Mouse (Mus musculus) megakaryocyte, adult 5-6 weeks (primary cell): ENCODE results near the gene Tff1. TPM values are rescaled to one million over a fixed set of nuclear protein-coding genes. Genes with fewer than 3 reads are reported as not detected.

Experiments
- ATAC-seq: 2 replicates; pipeline ENCODE4 v1.8.0; 2016; ENCODE audit warnings: mild to moderate bottlenecking, inconsistent platforms; ENCODE audit not compliant: poor library complexity, severe bottlenecking
- total RNA-seq, 2 experiments: library from RNA; stranded (forward) in 1 of 2; stranded (reverse) in 1 of 2; fragments of 153-499, 151-499 nt in 1 of 2; fragments of 221-1000, 200-1000 nt in 1 of 2; gene quantifications; 2 replicates each; pipeline versions ENCODE4 v1.2.3 to v1.2.4; 2015 to 2017

Tff1 gene
- total RNA-seq, 2 experiments from 2014 or later: not detected

GRCm38 (mm10) chr17:31157921-31158320, 7.2 kb downstream of the Tff1 start:
- no peak for ATAC-seq

GRCm38 (mm10) chr17:31153785-31154184, 11.3 kb downstream of the Tff1 start:
- no peak for ATAC-seq

GRCm38 (mm10) chr17:31152966-31153499, 12.0 kb downstream of the Tff1 start:
- no peak for ATAC-seq

DNA sequence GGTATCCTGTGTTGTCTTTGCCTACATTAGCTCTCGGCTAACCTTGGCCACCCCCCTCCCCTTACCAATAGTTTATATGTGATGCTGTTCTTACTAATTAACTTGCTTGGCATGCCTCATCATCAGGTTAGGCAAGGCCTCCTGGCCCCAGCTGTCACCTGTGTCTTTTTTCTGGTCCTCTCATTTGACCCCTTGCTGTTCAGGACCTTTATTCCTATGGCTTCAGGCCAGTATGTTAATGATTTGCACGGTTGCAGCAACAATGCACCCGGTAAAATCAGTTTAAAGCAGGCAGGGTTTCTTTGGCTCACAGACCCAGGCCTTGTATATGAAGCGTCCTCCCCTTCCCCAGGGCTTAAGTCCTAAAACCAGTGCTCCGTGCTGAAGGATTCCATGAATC, 12.6 kb downstream of the Tff1 start:
- ATAC-seq: no peak

GRCm38 (mm10) chr17:31145998-31146397, 19.1 kb downstream of the Tff1 start:
- ATAC-seq: no peak

GRCm38 (mm10) chr17:31144040-31145037, 20.7 kb downstream of the Tff1 start, which contains the start of gene Tff2:
TSS of gene Tff2 (minus strand) at chr17:31144282.
- no peak for ATAC-seq

DNA sequence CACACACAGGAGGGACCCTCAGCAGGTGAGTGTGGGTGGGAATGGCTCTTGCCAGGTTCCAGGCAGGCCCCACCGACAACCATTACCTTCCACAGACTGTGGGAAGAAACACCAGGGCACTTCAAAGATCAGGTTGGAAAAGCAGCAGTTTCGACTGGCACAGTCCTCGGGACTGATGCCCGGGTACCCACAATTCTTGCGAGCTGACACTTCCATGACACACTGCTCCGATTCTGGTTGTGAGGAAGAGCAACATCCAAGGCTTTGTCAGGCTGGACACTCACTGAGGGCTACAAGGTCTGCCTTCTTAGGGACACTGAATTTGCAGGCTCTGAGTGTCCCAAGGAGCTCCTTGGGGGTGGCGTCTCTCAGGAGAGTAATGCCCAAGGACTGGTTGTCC, 23.0 kb downstream of the Tff1 start:
- ATAC-seq: no peak

DNA sequence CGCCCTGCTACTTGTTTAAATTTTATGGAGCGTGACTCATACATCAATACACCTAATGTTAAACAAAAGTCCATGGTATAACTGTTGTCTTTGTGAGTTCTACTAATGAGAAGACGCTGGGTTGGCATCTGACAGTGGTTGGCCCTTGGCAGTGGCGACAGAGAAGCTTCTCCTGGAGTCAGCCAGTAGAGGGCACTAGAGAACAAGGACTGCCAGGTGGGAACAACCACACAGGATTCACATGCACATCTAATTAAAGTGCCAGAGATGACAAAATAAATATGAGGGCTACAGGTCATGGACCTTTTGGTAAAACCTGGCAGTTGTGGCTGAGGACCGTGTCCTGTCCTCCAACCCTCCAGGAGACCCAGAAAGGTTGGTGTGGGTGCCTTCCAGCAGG, 26.7 kb downstream of the Tff1 start:
- peak; percentile 87 for ATAC-seq

DNA sequence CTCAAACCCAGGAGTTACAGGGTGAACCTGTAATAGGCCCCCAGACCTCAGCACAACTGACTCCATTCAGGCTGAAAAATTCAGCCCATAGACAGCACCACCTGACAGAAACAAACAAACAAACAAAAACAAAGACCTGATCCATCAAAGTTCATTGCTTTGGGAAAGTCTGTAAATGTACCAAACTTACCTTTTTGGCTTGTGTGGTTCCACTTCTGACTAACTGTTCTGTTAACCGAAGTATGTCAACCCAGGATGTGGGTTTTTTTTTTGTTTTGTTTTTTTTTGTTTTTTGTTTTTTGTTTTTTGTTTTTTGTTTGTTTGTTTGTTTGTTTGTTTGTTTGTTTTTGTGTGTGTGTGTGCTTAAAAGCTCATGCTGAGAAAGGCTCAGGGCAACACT, 28.3 kb downstream of the Tff1 start:
- no peak for ATAC-seq

GRCm38 (mm10) chr17:31136291-31136690, 28.8 kb downstream of the Tff1 start:
- no peak for ATAC-seq

DNA sequence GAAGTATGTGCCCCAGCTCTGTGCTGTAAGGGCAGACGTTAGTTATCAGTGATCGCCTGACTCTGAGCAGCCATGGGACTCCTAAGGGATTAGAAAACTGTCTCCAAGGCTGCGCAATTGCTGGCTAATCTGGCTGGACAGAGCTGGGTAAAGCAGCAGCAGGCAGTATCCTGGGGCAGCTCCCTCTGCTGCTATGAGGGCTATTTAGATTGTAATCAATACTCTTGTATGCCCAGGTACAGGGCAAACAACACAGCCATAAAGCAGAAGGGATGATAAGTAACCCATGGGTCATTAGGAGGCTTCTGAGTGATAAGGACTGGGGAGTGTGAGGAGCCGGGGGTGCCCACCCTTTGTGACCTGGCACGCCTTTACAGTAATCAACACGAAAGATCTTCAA, 30.2 kb downstream of the Tff1 start:
- no peak for ATAC-seq

DNA sequence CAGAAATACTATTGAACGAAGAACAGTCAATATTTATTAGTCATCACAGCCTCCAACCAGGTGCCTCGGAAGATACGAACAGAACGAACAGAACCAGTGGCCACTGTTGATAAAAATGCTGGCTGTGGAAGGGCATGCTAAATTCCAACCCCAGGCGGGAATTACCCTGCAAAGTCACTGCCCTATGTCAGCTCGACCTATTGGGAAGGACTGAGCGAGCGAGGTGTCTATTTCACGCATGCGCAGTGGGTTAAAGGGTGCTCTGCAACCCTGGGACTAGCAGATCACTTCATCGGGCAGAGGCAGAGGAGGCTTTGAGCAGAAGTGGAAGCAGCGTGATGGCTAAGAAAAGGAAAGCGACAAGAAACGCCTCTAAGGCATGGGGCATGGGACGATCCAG, 31.3 kb downstream of the Tff1 start:
- no peak for ATAC-seq

GRCm38 (mm10) chr17:31131269-31131821, 33.7 kb downstream of the Tff1 start:
- no peak for ATAC-seq

DNA sequence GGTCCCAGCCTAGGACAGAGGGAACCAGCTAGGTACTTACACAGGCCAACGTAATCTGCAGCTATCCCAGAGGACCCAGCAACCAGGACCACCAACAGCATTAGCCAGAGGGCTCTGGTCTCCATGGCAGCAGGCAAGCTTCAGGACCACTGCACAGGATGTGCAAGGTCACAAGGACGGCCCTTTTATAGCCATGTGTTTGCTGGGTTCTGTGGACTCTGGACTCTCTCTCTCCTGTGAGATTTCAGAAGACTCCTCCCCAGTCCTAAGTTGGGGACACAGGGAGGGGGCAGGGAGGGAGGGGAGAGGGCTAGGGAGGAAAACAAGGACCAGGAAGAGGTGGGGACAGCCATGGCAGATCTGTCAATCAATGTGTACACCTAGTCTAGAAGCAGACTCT, 35.6 kb downstream of the Tff1 start, which contains the start of gene Tff3:
Tff3 (minus strand) TSS at position 195 of the 400 bp plus-strand sequence.
- ATAC-seq: no peak

GRCm38 (mm10) chr17:31128708-31129318, 36.3 kb downstream of the Tff1 start:
- ATAC-seq: no peak

DNA sequence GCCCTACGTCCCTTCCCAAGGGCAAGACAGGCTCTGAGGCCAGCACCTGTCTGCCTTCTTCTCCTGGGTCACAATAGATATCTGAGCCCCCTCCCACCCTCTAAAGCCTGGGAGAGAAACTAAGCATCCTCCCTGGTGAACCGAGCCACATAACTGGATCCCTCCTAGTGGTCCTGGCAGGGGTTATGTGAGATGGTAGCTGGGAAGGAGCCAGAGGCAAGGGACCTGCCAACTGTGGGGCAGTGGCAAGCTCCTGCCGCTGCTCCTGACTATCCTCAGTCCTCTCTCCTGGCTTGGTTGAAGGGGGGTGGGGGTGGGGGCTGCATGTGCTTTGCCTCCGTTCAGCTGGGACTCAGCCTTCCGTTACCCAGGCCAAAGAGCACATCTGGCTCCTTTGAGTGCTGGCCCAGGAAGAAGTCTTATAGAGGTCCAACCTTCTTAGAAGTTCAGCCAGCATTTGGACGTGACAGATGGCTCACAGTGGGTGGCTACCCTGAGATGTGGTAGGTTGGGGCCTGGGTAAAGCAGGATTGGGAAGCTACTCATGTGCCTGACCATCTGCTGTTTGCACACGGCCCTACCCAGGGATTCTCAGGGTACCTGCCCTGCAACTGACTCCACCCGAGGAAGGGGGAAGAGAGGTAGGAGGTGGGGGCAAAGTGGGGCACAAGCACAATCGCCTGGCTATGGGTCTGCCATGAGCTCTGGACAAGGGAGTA, 39.4 kb downstream of the Tff1 start:
- no peak for ATAC-seq

- peak; percentile 67 for ATAC-seq
These were observed 43.1 kb downstream of the Tff1 start for GRCm38 (mm10) chr17:31121975-31122374.

GRCm38 (mm10) chr17:31119429-31119828, 45.6 kb downstream of the Tff1 start:
- 0 out of 2 replicates have a peak, but pooled peaks have one; percentile 54 for ATAC-seq

- ATAC-seq: no peak
These were observed 47.1 kb downstream of the Tff1 start for GRCm38 (mm10) chr17:31117946-31118345.

GRCm38 (mm10) chr17:31116063-31116462, 49.0 kb downstream of the Tff1 start:
- ATAC-seq: no peak
